Mouse (Mus musculus): Measurements from ENCODE around the gene Timp3.

Timp3 gene

DNA sequence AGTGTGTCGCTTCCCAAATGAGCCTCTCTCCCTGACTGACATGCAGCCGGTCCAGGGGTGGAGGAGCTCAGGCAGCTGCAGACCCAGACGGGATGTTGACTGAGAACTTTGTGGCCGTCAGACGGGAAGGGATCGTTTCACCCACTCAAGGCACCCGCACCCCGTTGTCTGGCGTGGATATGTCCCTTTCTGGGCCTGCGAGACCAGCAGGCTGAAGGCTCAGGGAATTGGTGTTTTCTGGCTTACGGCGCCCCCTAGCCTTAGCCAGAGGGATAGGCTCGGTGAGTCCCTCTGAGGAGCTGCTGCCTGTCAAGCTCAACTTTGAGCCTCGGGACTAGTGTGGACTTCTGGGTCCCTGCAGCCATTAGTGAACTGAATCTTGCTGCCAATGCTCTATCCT, 4.1 kb upstream of the Timp3 start:
- peak; percentile 74 for DNase-seq (ENCODE audit: extremely low read depth, insufficient read length, low spot score)

DNA sequence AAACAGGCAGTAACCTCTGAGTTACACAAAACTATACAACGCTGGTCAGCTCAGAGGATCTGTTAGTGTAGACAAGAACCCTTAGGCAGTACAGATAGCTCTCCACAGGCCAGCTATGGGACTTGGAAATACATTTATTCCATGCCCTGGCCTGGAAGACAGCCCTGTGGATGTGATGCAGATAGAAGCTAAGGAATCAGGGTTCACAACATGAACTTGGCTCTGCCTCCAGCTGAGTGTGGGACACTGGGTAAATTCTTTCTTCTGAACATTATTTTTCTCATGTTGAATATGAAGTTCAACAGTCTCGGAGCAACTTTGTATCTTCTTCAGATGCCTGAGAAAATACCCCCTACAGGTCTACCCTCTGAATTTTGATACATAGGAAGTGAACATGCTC, 2.9 kb upstream of the Timp3 start:
- DNase-seq (ENCODE audit: extremely low read depth, insufficient read length, low spot score) = no peak

DNA sequence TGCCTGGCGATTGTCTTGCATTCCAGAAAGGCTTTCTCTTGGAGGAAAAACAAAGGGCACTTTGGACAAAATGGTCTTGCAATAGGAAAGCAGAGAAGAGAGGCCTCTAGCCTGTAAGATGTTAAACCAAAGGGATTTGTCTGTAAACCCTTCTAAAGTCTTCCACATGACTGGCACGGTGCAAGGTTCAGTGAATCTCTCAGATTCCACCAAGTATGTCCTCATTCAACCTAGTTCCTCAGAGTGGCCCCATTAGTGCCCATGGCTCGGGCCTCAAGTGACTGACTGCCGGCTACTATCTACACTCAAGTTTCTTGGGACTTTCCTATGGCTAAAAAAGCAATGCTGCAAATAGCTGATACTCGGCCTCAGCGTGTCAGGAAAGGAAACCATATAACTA, 1.8 kb upstream of the Timp3 start:
- no peak for DNase-seq (ENCODE audit: extremely low read depth, insufficient read length, low spot score)

GRCm38 (mm10) chr10:86299795-86300194, 377 bp upstream of the Timp3 start:
- no peak for DNase-seq (ENCODE audit: extremely low read depth, insufficient read length, low spot score)

- DNase-seq (ENCODE audit: extremely low read depth, insufficient read length, low spot score) = peak; percentile 18
Observed at GRCm38 (mm10) chr10:86301117-86301490, 932 bp downstream of the Timp3 start.

DNA sequence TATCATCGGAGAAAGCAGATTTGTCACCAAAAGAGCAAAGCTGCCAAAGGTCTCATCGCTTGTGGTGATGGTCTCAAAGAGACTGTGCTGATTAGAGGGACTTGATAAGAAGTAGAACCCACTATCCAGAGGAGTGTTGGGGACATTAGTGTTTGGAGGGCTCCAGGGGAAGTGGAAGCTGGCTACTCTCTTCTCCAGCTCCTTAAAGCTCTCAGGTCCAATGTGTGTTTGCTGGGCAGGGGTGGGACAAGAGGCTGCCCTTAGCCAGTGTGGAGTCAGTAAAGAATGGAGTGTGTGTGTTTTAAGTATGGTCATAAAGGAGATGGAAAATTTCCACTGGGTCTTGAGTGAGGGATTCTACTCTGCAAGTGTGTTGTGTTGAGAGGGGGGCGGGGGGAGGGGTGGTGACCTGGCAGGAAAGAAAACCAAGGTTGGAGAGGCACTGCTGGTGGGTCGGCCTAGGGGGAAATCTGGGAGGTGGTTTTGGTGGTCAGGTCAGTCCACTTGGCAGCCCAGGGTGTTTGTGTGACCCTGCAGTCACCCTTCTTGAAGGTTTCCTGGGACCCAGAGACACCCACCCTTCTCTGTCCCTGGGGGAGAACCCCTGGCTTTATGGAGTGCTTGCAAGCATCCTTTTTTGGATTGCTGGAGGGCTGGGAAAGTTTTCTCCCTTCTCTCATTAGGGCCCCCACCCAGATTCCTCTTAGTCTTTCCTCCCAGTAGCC, 1.6 kb downstream of the Timp3 start:
- peak; percentile 62 for DNase-seq (ENCODE audit: extremely low read depth, insufficient read length, low spot score)

- no peak for DNase-seq (ENCODE audit: extremely low read depth, insufficient read length, low spot score)
Observed at GRCm38 (mm10) chr10:86302318-86302648, 2.1 kb downstream of the Timp3 start.

DNA sequence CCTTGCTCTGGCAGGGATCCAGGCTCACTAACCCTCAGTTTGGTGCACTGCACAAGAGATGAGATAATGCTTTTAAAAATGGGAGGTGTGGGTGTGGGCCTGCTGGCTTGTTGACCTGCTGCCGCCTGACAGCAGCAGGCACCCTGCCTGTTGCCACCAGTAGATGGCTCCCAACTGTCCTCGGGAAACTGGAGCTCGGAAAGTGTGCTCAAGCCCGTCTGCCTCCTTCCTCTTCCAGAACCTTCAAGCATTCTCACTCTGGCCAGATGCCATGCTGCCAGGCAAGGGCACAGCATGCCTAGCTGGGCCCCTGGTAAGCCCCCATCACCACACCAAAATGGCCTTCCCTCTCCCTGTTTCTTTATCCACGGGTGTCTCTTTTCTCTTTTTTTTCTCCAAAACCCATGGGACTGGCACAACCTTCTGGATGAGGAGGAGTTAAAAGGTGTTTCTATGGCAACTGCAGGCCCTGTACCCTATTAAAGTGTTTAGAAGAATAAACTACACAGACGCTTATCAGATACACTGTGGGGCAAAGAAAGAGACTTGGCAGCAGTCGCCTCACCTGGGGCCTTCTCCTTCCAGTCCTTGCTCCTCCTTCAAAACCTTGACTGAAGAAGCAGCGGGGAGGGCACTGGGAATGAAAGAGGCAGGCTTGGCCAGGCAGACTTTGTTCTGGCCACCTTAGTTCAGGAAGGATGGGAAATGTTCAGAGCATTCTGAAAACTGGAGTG, 2.8 kb downstream of the Timp3 start:
- DNase-seq (ENCODE audit: extremely low read depth, insufficient read length, low spot score) = peak; percentile 84

DNA sequence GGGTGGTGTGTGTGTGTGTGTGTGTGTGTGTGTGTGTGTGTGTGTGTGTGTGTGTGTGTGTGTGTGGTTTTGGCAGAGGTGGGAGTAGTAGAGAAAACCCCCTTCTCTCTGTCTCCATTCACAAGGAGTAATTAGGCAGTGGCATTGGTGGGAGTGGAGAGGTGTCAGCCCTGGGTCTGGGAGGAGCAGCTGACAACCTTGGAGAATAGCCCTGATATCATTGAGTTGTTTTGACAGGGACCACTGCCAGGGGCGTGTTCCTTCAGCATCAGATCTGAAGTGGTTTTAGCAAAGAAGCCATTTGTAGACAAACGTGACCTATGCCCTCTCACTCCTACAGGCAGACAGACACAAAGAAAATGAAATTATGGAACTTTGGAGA, 3.3 kb downstream of the Timp3 start:
- DNase-seq (ENCODE audit: extremely low read depth, insufficient read length, low spot score) = no peak

GRCm38 (mm10) chr10:86304583-86304982, 4.4 kb downstream of the Timp3 start:
- DNase-seq (ENCODE audit: extremely low read depth, insufficient read length, low spot score) = peak; percentile 18

DNA sequence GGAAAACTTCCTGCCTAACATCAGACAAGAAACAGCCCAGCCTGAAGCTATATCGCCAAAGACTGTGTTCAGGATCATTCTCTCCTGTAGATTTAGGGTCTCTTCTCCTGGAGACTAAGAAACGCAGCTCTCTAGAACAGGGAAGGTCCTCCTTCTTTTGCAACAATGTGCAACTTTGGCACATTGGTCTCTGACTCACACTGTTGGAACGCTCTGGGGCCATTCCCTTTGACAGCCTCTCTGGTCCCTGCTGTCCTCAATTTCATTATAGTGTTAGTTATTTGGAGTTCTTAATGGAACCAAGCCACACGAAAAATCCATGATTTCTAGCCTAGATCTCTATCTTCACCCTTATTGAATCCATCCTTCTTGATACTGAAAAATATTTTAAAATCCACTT, 7.1 kb downstream of the Timp3 start:
- peak; percentile 51 for DNase-seq (ENCODE audit: extremely low read depth, insufficient read length, low spot score)

GRCm38 (mm10) chr10:86310527-86310926, 10.4 kb downstream of the Timp3 start:
- DNase-seq (ENCODE audit: extremely low read depth, insufficient read length, low spot score) = peak; percentile 67

DNA sequence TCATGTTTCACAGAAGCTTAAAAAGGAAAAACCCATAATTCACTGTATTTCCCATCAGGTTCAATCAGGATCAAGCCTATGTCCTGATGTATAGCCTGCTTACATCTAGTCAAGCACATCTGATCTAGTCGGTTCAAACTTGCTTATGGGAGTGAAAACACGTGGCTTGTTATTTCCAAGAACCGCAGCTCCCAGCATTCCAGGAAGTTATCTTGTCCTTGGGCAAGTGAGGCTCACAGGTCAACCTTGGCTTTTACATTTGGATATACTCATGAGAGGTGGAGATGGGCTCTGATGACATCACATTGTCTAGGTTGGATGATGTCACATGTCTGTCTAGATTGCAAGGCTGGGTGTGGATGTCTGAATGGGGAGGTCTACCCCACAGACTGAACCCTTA, 12.8 kb downstream of the Timp3 start:
- DNase-seq (ENCODE audit: extremely low read depth, insufficient read length, low spot score) = no peak

- no peak for DNase-seq (ENCODE audit: extremely low read depth, insufficient read length, low spot score)
Observed at GRCm38 (mm10) chr10:86313448-86313847, 13.3 kb downstream of the Timp3 start.

DNA sequence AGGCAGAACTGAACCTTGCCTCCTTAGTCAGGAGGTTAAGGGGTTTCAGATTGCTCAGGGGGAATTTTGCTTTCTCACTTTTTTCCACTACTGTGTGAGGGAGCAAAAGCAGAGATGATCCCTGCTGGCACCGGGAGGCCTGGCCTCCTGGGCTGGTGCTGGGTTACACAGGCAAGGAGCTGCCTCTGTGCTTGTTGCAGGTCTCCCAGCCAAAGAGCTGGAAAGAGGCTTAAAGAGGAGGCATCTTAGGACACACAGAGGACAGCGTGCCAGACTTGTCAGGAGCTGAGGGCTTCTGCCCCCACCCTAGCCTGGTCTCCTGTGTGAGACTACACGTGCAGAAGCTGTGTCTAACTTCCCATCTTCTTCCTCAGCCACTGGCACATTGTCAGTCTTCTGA, 15.3 kb downstream of the Timp3 start:
- DNase-seq (ENCODE audit: extremely low read depth, insufficient read length, low spot score) = no peak

DNA sequence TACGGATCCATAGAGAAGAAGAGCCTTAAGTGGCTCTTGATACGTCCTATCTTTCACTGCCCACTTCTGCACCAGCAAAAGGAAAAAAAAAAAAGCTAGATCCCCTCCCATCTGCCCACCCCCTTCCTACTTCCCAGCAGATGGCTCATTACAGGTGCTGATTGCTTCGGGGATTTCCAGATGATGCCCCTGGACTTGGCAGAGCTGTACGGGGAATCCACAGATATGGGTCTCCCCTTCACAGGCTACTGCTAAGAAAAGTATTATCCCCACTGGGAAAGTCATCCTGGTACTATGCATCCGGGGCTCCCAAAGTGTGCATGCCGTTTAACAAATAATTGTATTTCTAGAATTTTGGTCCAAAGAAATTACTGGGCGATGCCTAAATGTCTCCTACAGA, 17.5 kb downstream of the Timp3 start:
- no peak for DNase-seq (ENCODE audit: extremely low read depth, insufficient read length, low spot score)

DNA sequence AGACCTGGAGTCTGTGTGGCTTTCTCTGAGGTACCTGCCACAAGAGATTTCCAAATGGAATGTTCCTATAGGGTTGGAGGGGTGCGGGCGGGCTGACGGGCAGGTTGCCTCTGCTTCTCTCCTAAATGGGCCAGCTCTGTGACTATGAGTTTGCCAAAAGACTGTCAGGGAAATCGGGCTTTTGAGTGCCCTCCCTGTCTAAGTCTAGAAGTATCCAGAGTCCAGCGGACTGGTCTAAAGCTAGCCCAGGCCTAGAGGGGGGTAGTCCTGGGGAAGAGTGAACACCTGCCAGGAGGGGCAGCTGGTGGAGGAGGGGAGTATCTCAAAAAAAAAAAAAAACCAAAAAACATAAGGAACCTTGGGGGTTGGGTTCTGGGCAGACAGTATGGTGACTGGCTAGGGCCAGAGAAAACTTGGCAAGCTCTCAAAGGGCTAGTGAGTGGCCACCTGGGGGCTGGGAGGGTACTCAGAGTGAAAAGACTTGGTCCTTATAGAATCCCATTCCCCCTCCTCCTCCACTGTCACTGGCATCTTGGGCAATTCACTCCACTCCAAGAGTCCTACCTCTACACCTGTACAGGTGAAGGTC, 18.5 kb downstream of the Timp3 start:
- DNase-seq (ENCODE audit: extremely low read depth, insufficient read length, low spot score) = no peak

DNA sequence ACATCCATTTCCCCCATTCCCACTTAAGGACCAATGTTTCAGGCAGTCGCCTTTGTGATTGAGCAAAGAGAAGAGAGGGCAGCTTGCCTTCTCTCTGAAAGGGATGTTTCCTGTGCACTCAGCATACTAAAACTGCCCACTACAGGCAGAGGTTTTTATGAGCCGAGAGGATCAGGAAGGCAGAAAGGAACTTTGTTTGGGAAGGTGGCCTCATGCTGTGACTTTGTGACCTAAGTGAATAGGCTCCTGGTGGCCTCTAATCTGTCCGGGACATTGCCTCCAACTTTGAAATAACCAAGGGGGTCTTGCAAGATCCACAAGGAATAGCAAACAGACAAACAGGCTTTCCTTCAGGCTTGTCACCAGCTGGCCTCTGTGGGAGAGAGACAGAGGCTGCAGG, 19.4 kb downstream of the Timp3 start:
- no peak for DNase-seq (ENCODE audit: extremely low read depth, insufficient read length, low spot score)

- no peak for DNase-seq (ENCODE audit: extremely low read depth, insufficient read length, low spot score)
Observed at GRCm38 (mm10) chr10:86320204-86320603, 20.0 kb downstream of the Timp3 start.

DNA sequence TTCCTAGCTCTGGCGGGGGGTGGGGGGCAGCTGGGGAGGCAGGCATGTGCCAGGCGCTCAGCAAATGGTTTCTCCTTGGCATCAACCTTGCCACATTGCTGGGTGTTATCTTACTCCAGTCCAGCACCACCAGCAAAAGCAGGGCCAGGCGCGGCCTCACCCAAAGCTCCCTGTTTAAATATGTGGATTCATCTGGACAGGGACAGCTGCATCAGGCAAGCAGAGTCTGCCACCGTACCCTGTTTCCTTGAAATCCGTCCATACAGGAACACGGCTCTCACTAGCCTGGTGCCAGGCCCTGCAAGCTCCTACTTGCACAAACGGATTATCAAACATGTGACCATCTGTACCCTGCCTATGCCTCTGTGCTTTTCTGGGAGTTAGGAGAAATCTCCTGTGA, 21.0 kb downstream of the Timp3 start:
- no peak for DNase-seq (ENCODE audit: extremely low read depth, insufficient read length, low spot score)

- DNase-seq (ENCODE audit: extremely low read depth, insufficient read length, low spot score) = no peak
Observed at GRCm38 (mm10) chr10:86322006-86322405, 21.8 kb downstream of the Timp3 start.

DNA sequence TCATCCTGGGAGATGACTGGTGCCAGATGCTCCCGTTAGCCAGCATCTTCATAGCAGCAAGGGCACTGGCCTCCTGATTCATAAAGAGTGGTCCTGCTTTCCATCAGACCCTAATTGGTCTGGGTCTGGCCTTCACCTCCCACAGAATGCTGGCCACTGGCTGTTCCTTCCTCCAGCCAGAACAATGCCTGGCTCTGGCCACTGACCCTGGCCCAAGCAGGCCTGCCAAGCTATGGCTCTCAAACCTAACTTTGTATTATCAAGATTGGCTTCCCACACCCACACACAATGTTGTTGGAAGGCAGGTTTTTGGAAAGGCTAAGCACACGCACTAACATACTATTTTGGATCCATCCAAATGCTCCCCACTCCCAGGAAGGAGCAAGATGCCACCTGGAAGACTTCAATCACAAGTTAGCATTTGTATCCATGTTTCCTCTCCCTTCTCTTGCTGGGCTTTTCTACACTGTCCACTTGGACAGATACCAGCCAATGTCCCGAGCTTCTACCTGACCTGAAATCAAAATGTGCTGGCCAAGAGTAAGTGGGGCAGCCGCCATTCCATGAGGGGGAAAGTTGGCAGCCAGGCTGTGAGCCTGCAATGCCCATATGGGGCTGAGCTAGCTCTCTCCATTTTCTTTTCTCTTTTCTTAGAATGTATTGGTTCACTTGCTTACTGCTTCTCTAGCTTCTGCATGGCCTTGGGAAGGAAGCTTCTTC, 23.3 kb downstream of the Timp3 start:
- no peak for DNase-seq (ENCODE audit: extremely low read depth, insufficient read length, low spot score)
